Mouse (Mus musculus) brain, embryonic 14.5 days (tissue): ENCODE results near the gene Ltn1.

ENCODE experiments used
- CTCF ChIP-seq: fragments of 200-500 bp; IDR thresholded peaks from 2 replicates; pipeline ENCODE4 v1.5.1; 2012; ENCODE audit warnings: inconsistent platforms, mild to moderate bottlenecking, moderate library complexity, borderline replicate concordance; ENCODE audit not compliant: insufficient read depth, insufficient read length; ENCODE audit errors: extremely low read depth
- POLR2A ChIP-seq: fragments of 200-500 bp; IDR thresholded peaks from 2 replicates; pipeline ENCODE4 v1.6.1; 2012; ENCODE audit warnings: mild to moderate bottlenecking, inconsistent platforms, borderline replicate concordance; ENCODE audit not compliant: poor library complexity, insufficient read depth, insufficient read length, severe bottlenecking; ENCODE audit errors: extremely low read depth

GRCm38 (mm10) chr16:87434266-87434665 lies 1.9 kb upstream of the Ltn1 start:
- TF ChIP-seq CTCF, result no peak
- TF ChIP-seq POLR2A, result no peak
